Mouse (Mus musculus): ENCODE measurements around the gene D17H6S53E. TPM values are rescaled to one million over a fixed set of nuclear protein-coding genes. Genes with fewer than 3 reads are reported as not detected.
A peak's percentile ranks its signal among the peaks of the same experiment; 100 is the strongest.

D17H6S53E gene
- polyA plus RNA-seq, 1 experiment from 2014 or later = 10.1 TPM

DNA sequence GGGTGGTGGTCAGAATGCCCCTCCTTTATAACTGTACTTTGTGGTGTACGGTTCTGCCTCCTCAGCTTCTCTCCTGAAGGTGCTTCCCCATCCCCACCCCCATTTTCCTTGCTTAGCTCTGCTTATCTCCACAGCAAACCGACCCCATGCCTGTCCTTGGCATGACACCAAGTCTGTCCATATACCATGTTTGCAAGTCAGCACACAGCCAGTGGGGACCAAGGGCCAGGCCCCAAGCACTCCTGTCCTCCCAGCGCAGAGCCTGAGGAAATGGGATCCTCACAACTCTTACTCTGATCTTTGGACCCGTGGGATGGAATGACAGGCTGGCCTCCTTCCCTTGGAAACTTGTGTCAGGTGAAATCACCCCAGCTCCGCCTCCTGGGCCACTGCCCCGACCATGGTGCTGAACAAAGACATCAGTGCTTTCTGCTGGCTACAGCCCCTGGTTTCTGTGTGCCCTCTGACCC is 22.9 kb upstream of the D17H6S53E start:
- Histone ChIP-seq H3K9ac (ENCODE audit: low read length) (no peak overlapping the region), H3K27ac (replicated peaks in 1 of 2; ENCODE audit: control insufficient read depth in 1 of 2, insufficient read depth in 1 of 2, low read depth in 2 of 2, low read length in 2 of 2) (no peak overlapping the region; a peak in 1 of 4 replicates), H3K36me3 (ENCODE audit: control insufficient read depth, insufficient read depth, low read length) (peaks cover 64% of the 10 kb centered on the region), H3K4me3 (ENCODE audit: control insufficient read depth in 1 of 2, insufficient read depth in 1 of 2, low read depth in 1 of 2, low read length in 2 of 2) (no peak overlapping the region), H3K27me3 (ENCODE audit: control insufficient read depth, insufficient read depth, low read length) (no peaks in the 10 kb centered on the region), H3K4me2 (ENCODE audit: low read length) (no peak overlapping the region), H3K9me3 (ENCODE audit: control insufficient read depth, low read length) (no peaks in the 10 kb centered on the region), H3K4me1 (ENCODE audit: control insufficient read depth in 2 of 2, insufficient read depth in 2 of 2, low read length in 2 of 2) (peaks cover 7 to 12% of the 10 kb centered on the region in 2 experiments; a peak in 3 of 4 replicates)
- no peak for ATAC-seq (ENCODE audit: insufficient number of reproducible peaks, insufficient read depth, low FRiP score, low read depth)
- WGBS = 46% methylated on average over 6 of the region's 6 CpGs

GRCm38 (mm10) chr17:35104079-35104478 is 22.1 kb upstream of the D17H6S53E start:
- no peak for ATAC-seq (ENCODE audit: insufficient number of reproducible peaks, insufficient read depth, low FRiP score, low read depth)
- Histone ChIP-seq H3K27me3 (ENCODE audit: control insufficient read depth, insufficient read depth, low read length) (no peaks in the 10 kb centered on the region), H3K4me1 (ENCODE audit: control insufficient read depth in 2 of 2, insufficient read depth in 2 of 2, low read length in 2 of 2) (peaks cover 7 to 12% of the 10 kb centered on the region in 2 experiments; a peak in 3 of 4 replicates), H3K27ac (replicated peaks in 1 of 2; ENCODE audit: control insufficient read depth in 1 of 2, insufficient read depth in 1 of 2, low read depth in 2 of 2, low read length in 2 of 2) (no peak overlapping the region), H3K9ac (ENCODE audit: low read length) (no peak overlapping the region), H3K4me3 (ENCODE audit: control insufficient read depth in 1 of 2, insufficient read depth in 1 of 2, low read depth in 1 of 2, low read length in 2 of 2) (no peak overlapping the region), H3K36me3 (ENCODE audit: control insufficient read depth, insufficient read depth, low read length) (peaks cover 56% of the 10 kb centered on the region), H3K4me2 (ENCODE audit: low read length) (no peak overlapping the region), H3K9me3 (ENCODE audit: control insufficient read depth, low read length) (no peaks in the 10 kb centered on the region)
- 80% methylated on average over 7 of the region's 7 CpGs for WGBS

DNA sequence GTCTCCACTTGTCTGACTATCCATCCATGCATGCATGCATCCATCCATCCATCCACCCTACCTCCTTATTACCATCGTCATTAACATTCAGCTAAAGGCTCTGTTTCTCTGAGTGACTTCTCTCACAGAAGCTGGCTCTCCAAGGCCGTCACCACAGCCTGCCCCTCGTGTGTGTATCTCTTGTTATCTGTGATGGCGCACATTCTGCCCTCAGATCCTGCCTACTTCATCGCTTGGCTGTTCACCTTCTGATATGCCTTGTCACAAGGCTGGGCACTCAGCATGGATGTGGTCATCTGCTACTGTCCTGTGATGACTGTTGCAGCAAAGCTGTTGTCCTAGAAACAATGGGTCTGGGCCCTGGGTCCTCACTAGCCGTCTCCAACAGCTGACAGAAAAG is 21.4 kb upstream of the D17H6S53E start:
- Histone ChIP-seq H3K27ac (replicated peaks in 1 of 2; ENCODE audit: control insufficient read depth in 1 of 2, insufficient read depth in 1 of 2, low read depth in 2 of 2, low read length in 2 of 2) (no peak overlapping the region), H3K4me1 (ENCODE audit: control insufficient read depth in 2 of 2, insufficient read depth in 2 of 2, low read length in 2 of 2) (peaks cover 7 to 12% of the 10 kb centered on the region in 2 experiments; a peak in 3 of 4 replicates), H3K4me2 (ENCODE audit: low read length) (no peak overlapping the region), H3K36me3 (ENCODE audit: control insufficient read depth, insufficient read depth, low read length) (peaks cover 49% of the 10 kb centered on the region), H3K9ac (ENCODE audit: low read length) (no peak overlapping the region), H3K9me3 (ENCODE audit: control insufficient read depth, low read length) (no peaks in the 10 kb centered on the region), H3K4me3 (ENCODE audit: control insufficient read depth in 1 of 2, insufficient read depth in 1 of 2, low read depth in 1 of 2, low read length in 2 of 2) (no peak overlapping the region), H3K27me3 (ENCODE audit: control insufficient read depth, insufficient read depth, low read length) (no peaks in the 10 kb centered on the region)
- ATAC-seq (ENCODE audit: insufficient number of reproducible peaks, insufficient read depth, low FRiP score, low read depth) = no peak
- 58% methylated on average over 6 of the region's 6 CpGs for WGBS

DNA sequence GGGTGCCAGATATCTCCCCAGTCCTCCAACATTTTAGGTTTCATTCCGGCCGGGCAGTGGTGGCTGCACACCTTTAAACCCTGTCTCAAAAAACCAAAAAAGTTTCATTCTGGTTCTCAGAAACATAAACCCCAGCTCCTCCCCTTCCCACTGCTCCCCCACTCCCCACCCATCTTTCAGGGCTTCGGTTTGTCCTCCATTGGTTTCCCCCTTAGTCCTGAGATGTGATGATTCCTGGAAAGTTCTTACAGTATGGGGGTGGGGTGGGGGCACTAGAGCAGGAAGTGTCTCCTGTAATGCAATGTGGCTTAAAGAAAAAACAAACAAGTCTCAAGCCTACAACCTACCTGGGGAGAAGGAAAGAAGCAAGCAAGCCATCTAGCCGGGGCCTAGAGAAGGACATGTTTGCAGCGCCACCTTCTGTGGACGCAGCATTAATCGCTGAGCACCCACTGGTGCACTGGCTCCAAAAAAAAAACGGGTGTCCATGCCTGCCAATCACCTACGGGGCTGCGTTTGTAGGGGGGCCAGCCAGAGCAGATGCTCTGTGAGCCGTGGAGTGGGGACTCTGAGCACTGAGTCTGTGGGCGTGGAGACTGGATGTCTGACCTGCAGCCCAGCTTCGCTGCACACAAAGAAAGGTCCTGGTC is 20.3 kb upstream of the D17H6S53E start:
- no peak for ATAC-seq (ENCODE audit: insufficient number of reproducible peaks, insufficient read depth, low FRiP score, low read depth)
- Histone ChIP-seq H3K27me3 (ENCODE audit: control insufficient read depth, insufficient read depth, low read length) (no peaks in the 10 kb centered on the region), H3K27ac (replicated peaks in 1 of 2; ENCODE audit: control insufficient read depth in 1 of 2, insufficient read depth in 1 of 2, low read depth in 2 of 2, low read length in 2 of 2) (no peak overlapping the region), H3K4me1 (ENCODE audit: control insufficient read depth in 2 of 2, insufficient read depth in 2 of 2, low read length in 2 of 2) (peaks cover 7 to 12% of the 10 kb centered on the region in 2 experiments; a peak in 3 of 4 replicates), H3K36me3 (ENCODE audit: control insufficient read depth, insufficient read depth, low read length) (peaks cover 38% of the 10 kb centered on the region), H3K9ac (ENCODE audit: low read length) (0 out of 2 replicates have a peak overlapping the region, but pooled peaks have one; percentile 38), H3K4me3 (ENCODE audit: control insufficient read depth in 1 of 2, insufficient read depth in 1 of 2, low read depth in 1 of 2, low read length in 2 of 2) (no peak overlapping the region), H3K4me2 (ENCODE audit: low read length) (0 out of 2 replicates have a peak overlapping the region, but pooled peaks have one; percentile 11), H3K9me3 (ENCODE audit: control insufficient read depth, low read length) (no peaks in the 10 kb centered on the region)
- 27% methylated on average over 13 of the region's 13 CpGs for WGBS

- Histone ChIP-seq H3K27ac (replicated peaks in 1 of 2; ENCODE audit: control insufficient read depth in 1 of 2, insufficient read depth in 1 of 2, low read depth in 2 of 2, low read length in 2 of 2) (no peak overlapping the region), H3K9me3 (ENCODE audit: control insufficient read depth, low read length) (no peaks in the 10 kb centered on the region), H3K27me3 (ENCODE audit: control insufficient read depth, insufficient read depth, low read length) (no peaks in the 10 kb centered on the region), H3K9ac (ENCODE audit: low read length) (no peak overlapping the region), H3K4me3 (ENCODE audit: control insufficient read depth in 1 of 2, insufficient read depth in 1 of 2, low read depth in 1 of 2, low read length in 2 of 2) (no peak overlapping the region), H3K4me2 (ENCODE audit: low read length) (no peak overlapping the region), H3K36me3 (ENCODE audit: control insufficient read depth, insufficient read depth, low read length) (peaks cover 31% of the 10 kb centered on the region), H3K4me1 (ENCODE audit: control insufficient read depth in 2 of 2, insufficient read depth in 2 of 2, low read length in 2 of 2) (peaks cover 7 to 12% of the 10 kb centered on the region in 2 experiments; a peak in 3 of 4 replicates)
- no peak for ATAC-seq (ENCODE audit: insufficient number of reproducible peaks, insufficient read depth, low FRiP score, low read depth)
- 68% methylated on average over 3 of the region's 3 CpGs for WGBS
These were observed 19.7 kb upstream of the D17H6S53E start for GRCm38 (mm10) chr17:35106522-35106921.

DNA sequence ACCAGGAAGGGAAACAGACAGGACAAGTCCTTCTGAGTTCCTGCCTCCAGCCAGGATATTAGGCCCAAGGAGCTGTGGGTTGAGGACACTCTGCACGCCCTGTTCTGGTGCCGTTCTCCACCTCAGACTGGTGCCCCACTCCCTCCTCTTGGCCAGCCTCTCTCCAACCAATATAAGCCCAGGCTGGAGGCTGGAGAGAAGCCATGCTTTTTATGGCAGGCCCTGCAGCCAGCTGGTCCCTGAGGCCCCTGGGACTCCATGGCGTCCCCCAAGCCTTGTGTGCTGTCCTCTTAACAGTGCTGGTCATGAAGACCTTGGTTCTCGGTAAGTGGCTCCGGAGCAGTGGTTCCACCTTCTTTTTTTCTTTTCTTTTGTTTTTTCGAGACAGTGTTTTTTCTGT is 18.1 kb upstream of the D17H6S53E start, which contains the start of gene Ly6g5c:
Gene Ly6g5c (plus strand): TSS at position 183 of the 400 bp plus-strand sequence.
- H3K9ac ChIP-seq (ENCODE audit: low read length) = no peak within 1 kb of the TSS
- H3K4me3 ChIP-seq (ENCODE audit: control insufficient read depth in 1 of 2, insufficient read depth in 1 of 2, low read depth in 1 of 2, low read length in 2 of 2) = no peak within 1 kb of the TSS
- no peak within 1 kb of the TSS for H3K27ac ChIP-seq (replicated peaks in 1 of 2; ENCODE audit: control insufficient read depth in 1 of 2, insufficient read depth in 1 of 2, low read depth in 2 of 2, low read length in 2 of 2)
- 82% methylated on average over 6 of the region's 6 CpGs for WGBS
- no peak within 1 kb of the TSS for H3K4me2 ChIP-seq (ENCODE audit: low read length)
- H3K9me3 ChIP-seq (ENCODE audit: control insufficient read depth, low read length) = no peaks in the 10 kb centered on the region
- peaks cover 5% of the 10 kb centered on the region in 2 experiments; a peak in 3 of 4 replicates for H3K4me1 ChIP-seq (ENCODE audit: control insufficient read depth in 2 of 2, insufficient read depth in 2 of 2, low read length in 2 of 2)
- no peaks in the 10 kb centered on the region for H3K27me3 ChIP-seq (ENCODE audit: control insufficient read depth, insufficient read depth, low read length)
- H3K36me3 ChIP-seq (ENCODE audit: control insufficient read depth, insufficient read depth, low read length) = peaks cover 16% of the 10 kb centered on the region
- no peak for ATAC-seq (ENCODE audit: insufficient number of reproducible peaks, insufficient read depth, low FRiP score, low read depth)

DNA sequence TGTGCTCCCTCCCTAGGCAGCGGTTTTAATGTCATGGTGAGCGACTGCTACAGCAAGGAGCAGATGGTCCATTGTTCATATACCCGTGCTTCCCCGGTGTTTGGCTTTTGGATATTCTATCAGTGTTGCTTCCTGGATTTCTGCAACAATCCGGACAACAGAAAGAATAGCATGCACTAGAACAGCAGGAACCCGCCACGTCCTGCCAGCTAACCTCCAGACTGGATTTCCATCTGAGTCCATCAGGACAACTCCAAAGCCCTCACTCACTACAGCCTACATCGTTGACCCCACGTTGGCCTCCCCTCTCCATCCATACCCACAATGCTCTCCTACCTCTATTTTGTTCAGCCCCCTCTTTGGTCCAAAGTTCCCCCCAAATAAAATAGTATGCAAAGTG is 14.4 kb upstream of the D17H6S53E start:
- peaks cover 30% of the 10 kb centered on the region for H3K36me3 ChIP-seq (ENCODE audit: control insufficient read depth, insufficient read depth, low read length)
- H3K9ac ChIP-seq (ENCODE audit: low read length) = 0 out of 2 replicates have a peak overlapping the region, but pooled peaks have one; percentile 41
- H3K4me2 ChIP-seq (ENCODE audit: low read length) = peak overlapping the region; percentile 31; the same call in 1 of the 2 replicates
- 59% methylated on average over 9 of the region's 9 CpGs for WGBS
- H3K9me3 ChIP-seq (ENCODE audit: control insufficient read depth, low read length) = no peaks in the 10 kb centered on the region
- no peak for ATAC-seq (ENCODE audit: insufficient number of reproducible peaks, insufficient read depth, low FRiP score, low read depth)
- H3K27me3 ChIP-seq (ENCODE audit: control insufficient read depth, insufficient read depth, low read length) = no peaks in the 10 kb centered on the region
- H3K4me1 ChIP-seq (ENCODE audit: control insufficient read depth in 2 of 2, insufficient read depth in 2 of 2, low read length in 2 of 2) = no peaks in the 10 kb centered on the region
- H3K27ac ChIP-seq (replicated peaks in 1 of 2; ENCODE audit: control insufficient read depth in 1 of 2, insufficient read depth in 1 of 2, low read depth in 2 of 2, low read length in 2 of 2) = peak overlapping the region; percentile 61 to 65; a peak in 2 of 4 replicates
- no peak overlapping the region for H3K4me3 ChIP-seq (ENCODE audit: control insufficient read depth in 1 of 2, insufficient read depth in 1 of 2, low read depth in 1 of 2, low read length in 2 of 2)

Data from heart, embryonic 14.5 days (tissue).